Mouse (Mus musculus): ENCODE measurements around the gene Timp2.

The Timp2 gene

DNA sequence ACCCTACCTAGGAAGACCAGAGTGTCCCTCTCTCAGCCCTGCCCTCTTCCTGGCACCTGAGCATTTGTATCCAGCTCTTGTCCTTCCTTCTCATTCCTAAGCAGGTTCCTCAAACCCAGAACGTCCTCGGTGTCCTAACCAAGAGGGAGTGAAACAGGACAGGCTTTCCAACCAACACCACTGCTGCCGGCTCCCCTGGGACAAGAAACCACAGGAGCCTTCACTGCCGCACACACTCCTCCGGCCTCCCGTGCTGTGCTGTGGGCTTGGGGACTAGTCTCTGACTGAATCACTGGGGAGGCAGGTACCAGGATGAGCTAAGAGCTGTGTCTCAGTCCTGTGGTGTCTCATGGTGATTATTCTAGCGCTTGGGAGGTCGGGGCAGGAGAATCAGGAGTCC is 14.1 kb upstream of the Timp2 start:
- no peak for DNase-seq (ENCODE audit: low read depth, low spot score)

DNA sequence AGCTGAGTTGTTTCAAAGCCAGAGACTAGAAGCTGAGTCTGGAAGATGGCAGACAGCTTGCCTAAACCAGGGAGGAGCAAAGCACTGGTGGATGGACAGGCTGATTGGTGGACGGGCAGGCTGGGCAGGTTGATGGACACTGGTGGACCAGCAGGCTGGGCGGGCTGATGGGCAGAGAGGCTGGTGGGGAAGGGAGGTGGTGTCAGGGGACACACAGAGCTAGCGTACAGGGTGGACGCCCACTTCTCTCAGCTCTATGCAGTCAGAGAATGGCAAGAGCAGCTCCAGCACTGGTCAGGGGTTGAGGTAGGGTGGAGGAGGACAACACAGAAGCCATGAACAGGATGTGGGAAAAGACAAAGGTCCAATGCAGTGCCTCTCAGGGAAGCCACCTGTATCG is 13.7 kb upstream of the Timp2 start:
- no peak for DNase-seq (ENCODE audit: low read depth, low spot score)

DNA sequence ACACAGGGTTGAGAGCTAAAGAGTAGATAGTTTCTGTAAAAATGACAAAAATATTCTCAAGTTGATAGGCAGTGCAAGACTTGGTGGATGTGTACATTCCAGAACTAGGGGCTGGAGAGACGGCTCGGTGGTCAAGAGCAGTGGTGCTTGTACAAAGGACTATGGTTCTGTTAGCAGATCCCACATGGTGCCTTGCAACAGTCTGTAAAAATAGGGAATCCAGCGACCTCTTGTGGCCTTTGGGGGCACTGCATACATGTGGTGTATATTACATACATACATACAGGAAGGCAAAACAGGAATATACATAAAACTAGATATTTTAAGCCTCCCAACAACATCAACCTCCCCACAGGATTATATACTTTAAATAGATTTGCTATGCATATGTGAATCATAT is 12.8 kb upstream of the Timp2 start:
- DNase-seq (ENCODE audit: low read depth, low spot score) = peak; percentile 61

DNA sequence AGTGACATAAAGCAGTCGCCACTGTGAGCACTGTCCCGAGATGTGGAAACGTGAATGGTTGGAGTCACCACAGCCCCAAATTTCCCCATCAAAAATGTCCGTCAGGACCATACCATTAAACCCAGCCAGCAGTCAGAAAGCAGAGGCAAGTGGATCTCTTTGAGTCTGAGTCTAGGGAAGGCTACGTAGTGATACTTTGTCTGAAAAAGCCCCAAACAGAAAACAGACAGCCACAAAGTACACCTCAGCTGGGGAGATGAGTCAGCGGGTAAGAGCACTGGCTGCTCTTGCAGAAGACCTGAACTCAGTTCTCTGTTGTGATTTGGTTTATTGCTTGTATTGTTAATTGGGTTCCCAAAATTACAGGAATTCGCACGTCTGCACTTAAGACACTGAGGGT is 11.0 kb upstream of the Timp2 start:
- DNase-seq (ENCODE audit: low read depth, low spot score) = no peak

DNA sequence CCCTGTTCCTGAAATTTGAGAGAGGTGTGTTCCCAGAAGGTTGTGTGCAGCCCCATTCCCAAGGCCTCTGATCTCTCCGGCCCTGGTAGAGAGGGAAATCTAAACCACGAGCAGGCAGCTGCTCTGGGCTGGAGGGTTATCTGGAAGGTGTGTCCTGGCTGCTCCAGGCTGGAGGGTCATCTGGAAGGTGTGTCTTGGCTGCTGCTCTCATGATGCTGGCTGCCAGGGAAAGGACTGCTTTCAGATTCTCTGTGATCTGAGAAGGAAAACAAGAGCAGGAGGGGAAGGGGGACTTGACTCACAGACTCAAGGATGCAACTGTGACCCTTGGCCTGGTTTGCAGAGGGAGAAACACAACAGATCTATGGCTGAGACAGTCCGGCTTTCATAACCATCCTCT is 10.6 kb upstream of the Timp2 start:
- no peak for DNase-seq (ENCODE audit: low read depth, low spot score)

DNA sequence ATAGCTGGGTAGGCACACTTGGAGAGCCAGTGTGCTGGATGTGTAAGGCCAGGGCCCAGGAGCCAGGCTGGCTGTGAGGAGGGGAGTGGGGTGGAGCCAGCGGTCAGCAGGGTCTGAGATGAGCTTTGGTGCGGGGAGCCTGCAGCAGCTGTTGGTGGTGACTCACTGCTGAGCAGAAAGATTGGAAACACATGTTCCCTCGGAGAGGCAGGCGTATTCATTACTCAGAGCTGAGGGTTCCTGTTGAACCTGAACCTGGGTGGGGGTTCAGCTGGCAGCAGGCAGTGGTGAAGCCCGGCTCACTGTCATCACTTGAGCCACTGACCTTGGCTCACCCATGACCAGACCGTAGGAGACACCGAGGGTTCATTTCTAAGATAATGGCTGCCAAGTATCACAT is 9.6 kb upstream of the Timp2 start:
- no peak for DNase-seq (ENCODE audit: low read depth, low spot score)

DNA sequence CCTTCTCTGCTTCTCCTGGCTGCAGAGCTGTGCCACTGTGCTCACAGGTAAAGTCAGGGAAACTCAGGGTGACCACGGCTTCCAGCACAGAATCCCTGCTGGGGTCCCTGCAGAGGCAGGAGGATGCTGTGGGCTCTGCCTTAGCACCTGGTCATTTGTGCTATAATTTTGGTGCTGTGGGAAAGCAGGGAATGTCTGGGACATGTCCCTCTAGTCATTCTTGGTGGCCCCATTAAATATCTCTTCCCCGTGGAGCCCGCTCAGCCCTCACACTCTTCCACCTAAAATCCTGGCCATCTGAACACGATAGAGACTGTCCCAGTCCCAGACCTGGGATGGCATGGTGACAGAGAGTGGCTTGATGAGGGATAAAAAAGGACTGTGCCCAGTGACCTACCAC is 8.5 kb upstream of the Timp2 start:
- no peak for DNase-seq (ENCODE audit: low read depth, low spot score)

DNA sequence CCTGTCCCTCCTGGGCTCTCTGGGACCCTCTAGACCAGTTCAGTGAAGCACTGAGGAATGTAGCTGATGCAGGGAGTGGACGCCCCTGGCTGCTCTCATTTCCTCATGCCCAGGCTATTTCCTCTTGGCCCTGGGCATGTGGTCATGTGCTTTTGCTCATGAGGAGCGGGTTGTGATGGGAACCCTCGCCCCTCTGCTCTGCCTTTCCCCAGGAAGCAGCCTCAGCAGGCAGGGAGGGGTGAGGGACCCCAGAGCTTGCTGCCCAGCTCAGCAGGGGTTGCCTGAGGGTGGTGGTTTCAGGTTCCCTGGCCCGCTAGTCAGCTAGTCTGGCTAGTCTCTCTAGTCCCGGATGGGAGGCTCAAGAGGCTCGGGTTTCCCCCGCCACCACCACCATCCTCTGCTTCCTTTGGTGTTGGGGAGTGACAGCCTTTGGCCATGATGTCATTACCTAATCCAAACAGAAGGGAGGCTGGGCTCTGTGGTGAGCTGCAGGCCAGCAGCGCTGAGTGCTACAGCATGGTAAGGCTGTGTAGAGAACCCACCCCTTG is 7.5 kb upstream of the Timp2 start:
- peak; percentile 60 for DNase-seq (ENCODE audit: low read depth, low spot score)

DNA sequence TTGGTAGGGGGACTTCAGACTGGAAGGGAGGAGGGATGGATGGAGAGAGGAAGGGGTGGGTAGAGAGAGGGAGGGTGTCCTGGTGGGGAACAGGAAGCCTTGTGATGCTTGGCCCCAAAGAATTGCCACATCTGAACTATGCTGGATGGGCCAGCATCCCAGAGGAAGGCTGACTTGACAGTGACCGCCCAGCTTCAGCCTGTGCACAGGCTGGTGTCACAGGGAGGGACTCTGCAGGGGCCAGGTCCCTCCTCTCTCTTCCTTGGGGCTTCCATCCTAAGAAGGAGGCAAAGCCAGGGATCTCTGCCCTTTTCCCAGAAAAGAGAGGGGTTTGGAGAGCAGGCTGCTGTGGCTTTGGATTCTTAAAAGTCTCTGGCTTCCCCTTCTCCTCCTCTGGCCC is 7.0 kb upstream of the Timp2 start:
- no peak for DNase-seq (ENCODE audit: low read depth, low spot score)

DNA sequence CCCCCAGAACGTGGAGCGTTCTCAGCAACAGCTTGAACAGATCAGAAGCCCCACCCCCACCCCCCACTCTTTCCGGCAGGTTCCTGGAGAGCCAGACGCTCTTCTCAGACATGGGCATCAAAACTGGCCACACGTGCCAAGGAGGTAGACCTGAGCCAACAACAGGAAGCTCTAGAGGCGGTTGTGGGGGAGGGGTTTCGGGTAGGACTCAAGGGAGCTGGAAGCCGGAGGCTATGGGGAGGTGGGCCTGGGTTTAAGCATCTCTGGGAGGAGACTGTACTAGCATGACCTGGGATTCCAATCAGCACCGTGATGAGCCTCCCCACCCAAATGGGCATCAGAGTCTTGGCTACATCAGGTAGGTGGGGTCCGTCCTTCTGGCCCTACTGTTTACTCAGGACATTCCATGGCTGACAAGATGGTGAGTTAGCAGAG is 5.4 kb upstream of the Timp2 start:
- peak; percentile 64 for DNase-seq (ENCODE audit: low read depth, low spot score)

DNA sequence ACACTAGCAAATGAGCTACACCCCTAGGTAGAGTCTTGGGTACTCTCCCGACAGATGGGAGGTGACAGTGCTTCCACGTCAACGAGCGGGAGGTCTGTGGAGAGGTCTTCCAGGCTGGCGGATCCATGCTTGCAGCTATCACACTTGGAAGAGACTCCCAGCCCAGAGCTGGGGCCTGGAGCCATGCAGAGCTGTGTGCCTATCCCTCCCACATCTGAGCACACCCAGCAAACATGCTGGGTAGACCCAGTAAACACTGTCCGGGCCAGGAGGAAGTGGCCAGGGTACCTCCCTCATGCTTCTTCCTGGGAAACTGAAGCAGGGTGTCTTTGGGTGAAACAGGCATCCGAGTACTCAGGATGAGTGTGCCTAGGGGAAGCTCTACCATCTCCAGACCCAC is 5.0 kb upstream of the Timp2 start:
- no peak for DNase-seq (ENCODE audit: low read depth, low spot score)

DNA sequence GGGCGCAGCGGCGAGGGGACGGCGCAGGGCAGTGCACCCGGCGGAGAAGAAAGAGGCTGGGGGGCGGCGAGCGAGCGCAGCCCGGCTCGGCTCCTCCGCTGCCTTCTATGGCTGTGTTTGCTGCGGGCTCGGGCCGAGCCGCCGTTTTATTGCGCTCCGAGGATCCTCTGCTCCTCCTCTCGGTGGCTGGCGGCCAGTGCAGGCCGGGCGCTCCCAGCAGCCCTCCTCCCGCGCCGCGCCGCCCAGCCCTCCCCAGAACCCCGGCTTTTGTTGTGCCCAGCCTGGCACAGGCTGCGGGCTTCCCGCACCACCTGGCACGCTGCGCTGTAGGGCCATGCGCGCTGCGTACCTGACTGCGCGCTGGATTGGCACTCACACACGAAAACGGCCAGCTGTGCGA is 335 bp downstream of the Timp2 start:
- peak; percentile 92 for DNase-seq (ENCODE audit: low read depth, low spot score)

DNA sequence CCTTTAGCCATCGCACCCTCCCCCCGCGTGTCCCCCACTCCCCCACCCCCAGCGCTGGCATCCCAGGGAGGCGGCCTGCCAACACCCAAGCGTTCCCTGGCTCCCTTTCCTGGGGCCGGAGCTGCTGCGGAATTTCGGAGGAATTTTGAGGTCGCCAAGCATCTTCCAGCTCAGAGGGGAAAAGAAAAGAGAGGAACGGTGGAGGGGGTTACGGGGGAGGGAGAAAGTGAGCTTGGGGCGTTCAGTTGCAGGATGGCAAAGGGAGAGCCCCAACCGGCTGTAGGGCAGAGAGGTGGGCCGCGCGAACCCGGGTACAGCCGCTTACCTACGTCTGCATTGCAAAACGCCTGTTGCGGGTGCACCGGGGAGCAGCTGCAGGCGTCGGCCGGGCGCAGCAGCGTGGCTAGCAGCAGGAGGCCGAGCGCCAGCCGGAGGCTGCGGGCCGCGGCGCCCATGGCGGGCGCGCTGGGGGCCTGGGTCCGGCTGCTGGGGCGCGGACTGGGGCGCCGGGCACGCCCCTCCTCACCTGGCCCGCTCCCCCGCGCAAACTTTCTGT is 826 bp downstream of the Timp2 start:
- peak; percentile 57 for DNase-seq (ENCODE audit: low read depth, low spot score)

DNA sequence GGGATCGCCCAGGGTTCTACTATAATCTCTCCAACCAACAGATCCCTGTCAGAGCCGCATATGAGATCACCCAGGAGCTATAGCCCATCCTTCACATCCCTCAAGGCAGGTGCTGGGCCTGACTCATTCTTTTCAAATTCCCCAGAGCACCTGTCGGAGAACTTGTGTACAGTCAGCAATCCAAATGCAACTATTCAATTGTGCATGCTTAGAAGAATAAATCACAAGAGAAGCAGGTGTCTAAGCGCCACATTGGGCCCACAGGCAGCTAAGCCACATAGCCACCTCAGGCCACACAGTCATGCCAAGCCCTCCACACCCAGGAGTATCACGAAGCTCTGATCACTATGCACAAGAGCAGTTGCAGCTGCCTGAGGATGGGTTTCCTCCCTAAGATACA is 6.0 kb downstream of the Timp2 start:
- no peak for DNase-seq (ENCODE audit: low read depth, low spot score)

DNA sequence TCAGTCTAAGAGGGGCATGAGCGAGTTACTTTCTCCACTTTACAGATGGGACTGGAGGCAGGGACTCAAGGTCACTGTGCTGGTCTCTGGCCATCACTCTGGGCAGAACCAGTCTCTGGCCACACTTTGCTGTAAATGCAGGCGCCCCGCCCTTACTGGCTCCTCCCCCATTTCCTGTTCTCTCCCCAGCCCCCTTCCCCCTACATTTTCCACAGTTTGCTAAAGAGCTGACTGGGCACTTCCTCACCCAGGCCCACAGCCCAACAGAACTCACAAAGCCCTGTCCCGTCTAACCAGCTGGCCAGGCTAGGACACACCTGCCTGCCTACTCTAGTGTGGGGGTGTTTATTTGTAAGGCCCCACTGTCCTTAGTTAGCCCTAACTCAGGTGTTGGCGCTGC is 6.7 kb downstream of the Timp2 start:
- peak; percentile 75 for DNase-seq (ENCODE audit: low read depth, low spot score)

DNA sequence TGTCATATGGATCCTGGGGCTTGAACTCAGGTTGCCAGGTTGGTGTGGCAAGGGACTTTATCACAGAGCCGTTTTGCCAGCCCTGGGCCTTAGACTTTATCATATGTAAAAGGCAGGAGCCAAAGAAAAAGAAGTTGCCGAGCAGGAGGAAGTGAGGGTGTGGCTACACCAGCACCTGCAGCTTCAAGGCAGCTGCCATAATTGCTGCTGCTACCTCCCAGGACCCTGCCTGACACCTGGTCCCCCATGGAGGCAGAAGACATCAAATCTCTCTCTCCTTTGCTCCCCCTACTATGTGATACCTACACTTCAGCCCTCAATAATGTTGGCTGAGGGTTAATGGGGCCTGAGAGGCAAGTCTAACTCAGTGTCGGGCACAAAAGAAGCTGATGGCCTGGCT is 7.1 kb downstream of the Timp2 start:
- DNase-seq (ENCODE audit: low read depth, low spot score) = peak; percentile 49

DNA sequence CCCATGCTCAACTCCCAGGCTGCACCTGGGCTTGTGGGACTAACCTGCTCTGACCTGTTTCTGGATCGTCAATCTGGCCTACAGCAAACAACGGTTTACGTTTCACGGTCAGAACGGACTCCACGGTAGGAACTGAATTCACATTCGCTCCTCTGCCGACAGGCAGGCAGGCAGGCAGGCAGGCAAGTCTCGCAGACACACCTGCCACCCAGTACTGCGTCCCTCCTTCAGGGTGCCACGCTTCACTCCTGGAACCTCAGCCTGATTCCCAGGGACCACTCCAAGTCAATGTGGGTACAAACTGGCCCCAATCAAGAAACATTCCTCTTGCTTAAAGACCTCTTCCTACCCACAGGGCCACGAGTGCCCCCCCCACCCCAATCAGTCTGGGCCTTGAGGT is 7.6 kb downstream of the Timp2 start:
- no peak for DNase-seq (ENCODE audit: low read depth, low spot score)

DNA sequence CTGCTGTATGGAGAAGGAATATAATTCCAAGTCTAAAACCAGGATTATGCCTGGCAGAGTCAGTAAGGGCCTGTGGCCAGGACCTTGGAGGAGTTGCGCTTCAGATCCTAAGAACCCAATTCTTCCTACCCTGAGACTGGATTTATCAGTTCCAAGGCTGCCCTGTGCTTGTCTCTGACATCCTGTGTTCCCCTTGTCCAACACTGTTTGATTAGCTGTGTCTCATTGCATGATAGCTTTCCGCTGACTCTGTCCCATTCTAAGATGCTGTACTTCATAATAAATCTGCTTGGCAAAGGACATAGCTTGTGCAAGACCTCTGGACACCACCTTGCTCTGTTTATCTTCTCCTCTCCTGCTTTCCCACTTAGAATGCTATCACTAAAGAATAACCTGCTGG is 8.1 kb downstream of the Timp2 start:
- DNase-seq (ENCODE audit: low read depth, low spot score) = no peak

DNA sequence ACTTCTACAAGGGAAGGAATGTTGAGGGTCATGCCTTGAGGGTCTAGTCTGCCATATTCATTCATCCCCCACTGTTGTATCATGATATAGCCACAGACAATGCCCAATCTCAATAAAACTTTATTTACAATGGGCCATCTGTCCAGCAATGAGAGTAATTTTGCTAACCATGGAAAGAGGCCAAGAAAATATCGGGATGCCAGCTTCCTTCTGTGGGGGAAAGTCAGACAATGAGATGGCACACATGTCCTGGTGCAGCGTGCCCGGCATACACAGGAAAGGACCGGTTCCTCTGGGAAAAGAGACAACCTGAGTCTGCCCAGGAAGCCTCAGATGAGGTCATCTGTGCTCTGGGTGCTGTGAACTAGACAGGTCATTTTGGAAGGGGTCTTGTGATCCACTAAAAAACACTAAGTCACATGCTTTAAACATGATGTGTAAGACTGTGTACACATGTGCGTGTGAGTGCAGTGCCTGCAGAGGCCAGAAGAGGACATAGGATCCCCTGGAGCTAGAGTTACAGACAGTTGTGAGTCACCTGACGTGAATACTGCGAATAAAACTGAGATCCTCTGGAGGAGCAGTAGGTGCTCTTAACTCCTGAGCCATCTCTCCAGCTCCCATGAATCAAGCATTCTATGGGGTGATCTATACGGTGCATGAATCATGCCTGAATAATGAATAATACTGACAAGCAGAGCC is 9.0 kb downstream of the Timp2 start:
- no peak for DNase-seq (ENCODE audit: low read depth, low spot score)

DNA sequence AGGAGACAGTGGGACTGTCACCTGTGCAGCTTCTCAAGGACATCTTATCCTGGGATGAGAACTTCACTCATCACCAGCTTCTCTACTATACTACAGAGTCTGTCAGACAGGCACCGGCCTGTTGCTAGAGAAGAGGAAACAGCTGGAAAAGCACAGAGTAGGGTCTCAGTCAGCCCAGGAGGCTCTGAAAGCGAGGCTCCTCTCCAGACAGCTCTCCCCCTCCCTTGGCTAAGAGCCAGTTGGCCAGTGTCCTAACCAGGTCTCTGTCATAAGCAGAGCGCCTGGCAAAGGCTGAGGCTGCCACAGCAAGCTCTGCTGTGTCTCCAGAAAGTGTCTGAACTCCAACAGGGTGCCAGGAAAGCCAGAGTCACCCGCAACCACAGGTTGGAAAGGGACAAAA is 9.8 kb downstream of the Timp2 start:
- DNase-seq (ENCODE audit: low read depth, low spot score) = no peak

DNA sequence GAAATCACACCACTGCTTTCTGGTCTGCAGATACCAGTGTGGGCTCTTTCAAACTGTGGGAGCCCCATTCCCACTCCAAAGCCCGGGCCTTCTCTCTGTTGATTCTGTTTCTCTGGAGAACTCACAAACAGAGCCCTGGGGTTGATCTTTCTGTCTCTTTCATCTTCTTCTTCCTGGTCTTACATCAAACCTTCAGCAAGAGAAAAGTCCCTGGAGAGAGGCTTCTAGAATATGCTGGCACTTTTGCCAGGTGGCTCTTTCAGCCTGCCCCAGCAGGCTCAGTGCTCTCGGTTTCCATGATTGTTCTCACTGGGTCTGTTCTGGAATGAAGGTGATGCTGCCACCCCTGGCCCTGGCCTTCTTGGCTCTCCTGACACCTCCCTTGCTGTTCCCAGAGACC is 11.9 kb downstream of the Timp2 start:
- no peak for DNase-seq (ENCODE audit: low read depth, low spot score)

DNA sequence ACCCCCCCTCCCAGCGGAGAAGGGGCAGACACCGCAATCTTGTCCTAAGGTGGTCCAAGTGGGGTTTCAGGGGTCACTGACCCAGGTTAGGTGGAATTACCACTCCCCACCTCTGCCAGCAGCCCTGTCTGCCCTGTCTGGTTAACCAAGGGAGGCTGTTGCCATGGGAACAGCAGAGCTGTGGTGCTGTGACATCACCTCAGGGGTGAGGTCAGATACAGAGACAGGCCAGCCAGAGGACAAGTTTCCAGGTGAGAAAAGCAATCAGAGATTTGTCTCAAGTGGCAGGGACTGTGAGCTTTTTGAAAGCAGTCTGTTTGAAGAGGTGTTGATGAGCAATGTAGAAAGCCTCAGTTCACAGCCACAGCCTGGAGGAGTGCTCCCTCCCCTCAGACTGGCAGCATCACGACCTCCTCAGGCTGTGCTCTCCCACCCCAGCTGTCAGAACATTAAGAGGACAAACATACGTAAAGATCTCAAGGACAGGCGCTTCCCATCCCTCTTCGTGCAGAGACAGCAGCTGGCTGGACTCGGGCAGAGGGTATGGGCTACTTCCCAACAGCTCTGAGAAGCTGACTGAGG is 13.0 kb downstream of the Timp2 start, which contains the start of gene Cep295nl:
Cep295nl (minus strand) TSS at position 101 of the 582 bp plus-strand sequence.
- DNase-seq (ENCODE audit: low read depth, low spot score) = peak; percentile 70

All from CD4-positive, CD25-positive, alpha-beta regulatory T cell, adult 2 months (primary cell).